Mouse (Mus musculus) cerebellum, adult 18-20 months (tissue): ENCODE measurements around the gene Fancf.
A peak's percentile ranks its signal among the peaks of the same experiment; 100 is the strongest.

ENCODE experiments used
- DNase-seq, 2 experiments: peaks; one replicate each; pipeline ENCODE4 v3.0.0; 2021

Gene Fancf

DNA sequence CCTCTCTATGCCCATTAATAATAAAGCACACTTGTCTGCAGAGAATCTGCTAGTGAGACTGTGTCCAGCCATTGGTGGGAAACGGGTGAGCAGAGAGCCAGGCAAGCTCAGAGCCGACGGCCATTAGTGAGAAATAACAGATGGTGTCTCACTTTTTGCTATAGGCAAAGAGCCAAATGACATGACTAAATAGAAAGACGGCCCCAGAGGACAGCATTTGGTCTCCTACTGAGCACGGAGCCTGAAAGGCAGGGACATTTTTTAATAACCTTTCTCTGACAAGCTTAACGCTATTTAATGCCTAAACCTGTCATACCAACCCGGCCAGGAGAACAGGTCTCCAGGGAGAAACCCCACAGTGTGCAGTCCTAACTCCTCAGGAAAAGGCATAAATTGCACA is 30.1 kb downstream of the Fancf start:
- DNase-seq = peak; percentile 48 to 49

DNA sequence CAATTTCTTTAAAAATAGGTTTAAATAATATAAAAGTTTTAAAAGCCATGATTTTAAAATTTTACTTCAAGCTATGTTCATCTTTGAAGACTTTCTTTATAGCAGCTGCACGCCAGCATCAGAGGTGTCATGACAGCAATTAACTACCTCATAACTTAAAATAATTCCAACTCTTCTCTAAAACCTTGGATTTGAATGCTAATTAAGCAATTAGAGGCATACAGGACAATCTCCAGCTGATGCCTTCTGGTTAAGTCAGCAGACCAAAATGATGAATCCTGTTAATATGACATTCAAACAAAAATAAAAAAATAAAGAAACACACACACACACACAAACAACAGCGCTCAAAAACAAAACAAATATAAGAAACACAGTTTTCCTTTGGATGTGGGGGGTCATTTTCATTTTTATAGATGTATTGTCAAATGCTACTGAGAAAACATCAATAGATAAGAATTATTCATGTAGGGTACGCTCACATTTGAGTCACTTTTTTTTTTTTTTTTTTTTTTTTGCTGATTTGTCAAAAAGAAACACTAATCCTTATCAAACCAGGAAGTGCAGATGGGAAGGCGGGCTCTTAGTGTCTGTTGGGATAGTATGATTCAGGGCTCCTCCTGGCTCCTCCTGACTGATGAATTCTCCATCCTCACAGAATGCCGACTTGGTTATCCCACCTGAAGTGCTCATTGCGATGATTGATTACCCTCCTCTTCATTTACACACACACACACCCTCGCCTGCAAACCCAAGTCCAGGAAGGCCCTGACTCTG is 38.3 kb downstream of the Fancf start:
- DNase-seq = no peak

DNA sequence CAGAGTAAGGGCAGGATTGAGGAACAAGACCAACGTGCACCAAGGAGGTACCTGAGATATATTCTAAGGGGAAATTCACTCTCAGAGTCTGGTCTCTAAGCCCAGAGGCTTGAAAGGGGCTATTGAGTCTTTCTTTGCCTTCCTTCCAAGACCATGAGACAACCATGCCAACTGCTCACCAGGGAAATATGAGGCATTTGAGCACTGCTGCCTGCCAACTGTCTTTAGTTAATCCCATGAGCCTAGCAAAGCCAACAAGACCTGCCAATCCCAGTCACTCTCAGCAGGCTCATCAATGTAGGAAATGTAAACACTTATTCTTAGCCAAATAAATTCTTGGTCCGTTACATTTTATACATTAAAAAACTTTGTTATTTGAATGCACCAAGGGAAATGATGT is 40.6 kb downstream of the Fancf start:
- no peak for DNase-seq

DNA sequence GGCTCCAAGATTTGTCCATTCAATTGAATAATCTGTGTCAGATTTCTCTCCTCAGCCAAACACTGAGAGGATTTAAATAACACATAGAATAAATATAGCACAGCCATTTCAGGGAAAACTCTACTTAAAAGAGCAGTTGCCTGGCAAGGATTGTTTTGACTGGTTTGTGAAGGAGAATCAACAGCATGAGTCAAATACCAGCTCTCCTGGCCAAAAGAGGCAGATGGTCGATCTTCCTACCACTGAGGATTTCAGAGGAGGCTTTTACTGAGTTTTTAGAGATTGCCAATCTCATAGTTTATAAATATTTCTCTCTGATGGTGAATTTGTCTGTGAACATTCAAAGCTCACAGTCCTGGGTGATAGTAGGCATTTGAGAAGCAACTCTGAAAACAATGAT is 42.2 kb downstream of the Fancf start:
- DNase-seq = peak; percentile 52 to 67

DNA sequence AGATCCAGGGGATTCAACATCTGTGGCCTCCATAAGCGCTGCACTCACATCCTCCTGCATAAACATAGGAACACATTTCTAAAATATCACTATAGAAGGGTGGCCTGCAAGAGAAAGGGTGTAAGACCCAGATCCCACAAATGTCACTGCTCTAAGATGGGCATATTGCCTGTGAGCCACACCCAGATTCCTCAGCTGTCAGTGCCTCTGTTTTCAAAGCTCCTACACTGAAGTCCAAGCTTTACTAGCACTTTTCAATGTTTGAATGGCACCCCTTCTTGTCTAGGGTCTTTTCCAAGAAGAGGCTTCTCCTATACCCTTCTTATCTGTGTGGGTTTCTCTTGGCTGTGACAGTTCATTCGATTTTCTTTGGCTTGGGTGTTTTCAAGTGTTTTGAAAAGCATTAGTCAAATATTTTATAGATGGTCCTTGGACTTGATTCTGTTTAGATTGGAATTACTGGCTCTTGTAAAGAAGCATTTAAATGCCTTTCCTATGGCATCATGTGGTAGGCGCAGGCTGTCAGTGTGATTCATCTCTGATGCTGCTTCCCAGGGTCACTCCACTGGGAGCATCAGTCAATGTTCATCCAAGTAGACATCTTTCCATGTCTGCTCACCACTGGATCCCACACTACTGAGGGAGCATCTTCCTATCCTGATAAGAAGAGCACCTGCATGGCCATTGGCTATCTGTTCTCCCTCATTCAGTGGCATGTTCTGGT is 43.7 kb downstream of the Fancf start:
- no peak for DNase-seq

DNA sequence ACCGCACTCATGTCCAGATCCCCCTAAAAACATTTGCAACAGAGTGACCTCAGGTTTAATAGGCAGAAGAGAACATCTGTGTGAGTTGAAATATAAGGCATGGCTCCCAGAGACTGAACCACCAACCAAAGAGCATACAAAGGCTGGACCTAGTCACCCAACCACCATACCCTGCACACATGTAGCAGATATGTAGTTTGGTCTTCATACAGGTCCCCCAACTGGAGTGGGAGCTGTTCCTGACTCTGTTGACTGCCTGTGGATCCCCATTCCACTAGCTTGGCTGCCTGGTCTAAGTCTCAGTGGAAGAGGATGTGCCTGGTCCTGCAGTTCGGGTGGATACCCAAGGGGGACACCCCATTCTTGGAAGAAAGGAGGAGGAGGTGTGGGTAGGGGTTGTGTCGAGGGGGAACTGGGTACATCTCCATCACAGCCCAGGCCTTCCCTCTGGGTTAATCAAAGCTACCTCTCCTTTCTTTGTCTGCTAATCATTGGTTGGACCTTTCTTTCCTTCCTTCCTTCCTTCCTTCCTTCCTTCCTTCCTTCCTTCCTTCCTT is 45.7 kb downstream of the Fancf start:
- DNase-seq = no peak

DNA sequence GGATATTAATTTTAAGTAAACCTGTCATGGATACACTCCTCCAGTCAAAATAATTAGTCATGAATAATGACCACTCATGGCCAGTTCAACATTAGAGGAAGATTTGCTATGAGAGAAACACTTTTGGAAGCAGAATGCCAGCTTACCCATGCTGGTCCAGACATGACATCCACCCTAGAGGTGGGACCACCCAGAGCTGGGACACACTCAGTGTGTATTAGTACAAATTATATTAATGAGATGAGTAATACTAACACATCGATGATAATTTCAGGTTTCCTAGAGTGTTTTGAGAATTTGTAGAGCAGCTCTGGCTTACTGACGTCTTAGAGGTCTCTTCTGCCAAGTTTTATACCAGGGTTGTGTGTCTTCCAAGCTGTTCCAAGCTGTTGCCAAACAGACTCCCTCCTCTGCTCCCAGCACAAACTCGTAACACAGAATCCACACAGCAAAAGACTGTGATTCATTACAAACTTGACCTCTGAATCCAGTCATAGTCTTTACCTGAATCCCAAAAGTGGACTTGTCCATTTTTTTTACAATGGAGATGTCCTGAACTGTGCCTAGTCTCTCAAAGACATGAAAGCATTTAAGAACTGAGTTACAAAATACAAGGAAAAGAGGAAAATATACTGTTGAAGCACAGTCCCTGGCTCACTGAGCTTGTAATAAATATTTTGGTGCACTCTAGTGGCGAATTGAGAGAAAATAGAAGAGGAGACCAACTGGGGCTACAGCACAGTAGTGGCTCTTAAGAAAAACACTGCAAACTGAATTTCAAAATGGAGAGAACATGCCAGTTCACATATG is 46.4 kb downstream of the Fancf start:
- no peak for DNase-seq
